Mouse (Mus musculus) adrenal gland, adult 8-10 months (tissue): ENCODE results near the gene Nupl1. TPM values are rescaled to one million over a fixed set of nuclear protein-coding genes. Genes with fewer than 3 reads are reported as not detected.

Source experiments
- DNase-seq: peaks from one replicate; pipeline ENCODE4 v3.0.0; 2022
- total RNA-seq, 4 experiments: library from RNA; stranded (reverse); gene quantifications; 2 replicates each; pipeline ENCODE4 v1.2.4; 2022

Nupl1 gene
- total RNA-seq = under 1 TPM in 1 of 4 experiments, not detected in 3; 0.12 TPM

GRCm38 (mm10) chr14:60251281-60252003 lies at the start of gene Nupl1, which contains the start of gene Gm49336:
Nupl1 (minus strand) TSS chr14:60251431.
Gm49336 (minus strand) TSS chr14:60251507.
- DNase-seq = peak; percentile 98

DNA sequence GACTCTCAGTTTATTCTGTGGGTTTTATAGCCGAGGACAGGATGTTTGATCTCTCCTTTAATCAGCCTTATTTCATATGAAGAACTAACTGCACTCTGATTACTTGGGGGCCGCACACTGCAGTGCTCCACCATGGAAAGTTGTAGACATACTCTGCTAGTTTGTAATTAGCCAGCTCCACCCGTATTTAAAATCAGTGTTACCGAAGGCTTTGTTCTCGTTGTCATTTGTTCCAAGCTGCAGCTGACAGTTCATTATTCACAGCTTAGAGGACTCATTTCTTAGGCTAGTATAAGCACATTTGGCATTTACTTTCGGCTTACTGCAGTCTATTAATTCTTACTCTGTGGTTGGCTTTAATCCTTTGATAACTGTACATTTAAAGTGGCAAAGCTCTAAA lies 49.8 kb upstream of the Nupl1 start:
- no peak for DNase-seq

GRCm38 (mm10) chr14:60300224-60300991 lies 49.2 kb upstream of the Nupl1 start:
- no peak for DNase-seq

DNA sequence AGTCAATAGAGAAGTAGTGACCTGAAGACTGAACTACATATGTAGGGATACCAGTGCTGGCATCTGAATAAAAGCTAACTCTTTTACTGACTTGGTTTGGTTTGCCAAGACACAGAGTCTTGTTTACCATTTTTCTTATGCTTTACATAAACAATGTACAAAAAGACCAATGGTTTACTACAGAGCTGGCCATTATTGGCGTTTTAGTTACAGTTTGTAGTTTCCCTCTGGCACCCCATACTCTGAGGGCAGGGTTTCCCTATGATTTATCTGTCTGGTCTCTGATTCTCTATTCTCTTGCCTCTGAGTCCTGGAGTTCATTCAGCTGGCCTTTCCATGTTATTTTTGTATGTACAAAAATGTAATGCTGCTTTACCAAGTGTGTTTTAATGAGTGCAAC lies 44.3 kb upstream of the Nupl1 start:
- DNase-seq = no peak

DNA sequence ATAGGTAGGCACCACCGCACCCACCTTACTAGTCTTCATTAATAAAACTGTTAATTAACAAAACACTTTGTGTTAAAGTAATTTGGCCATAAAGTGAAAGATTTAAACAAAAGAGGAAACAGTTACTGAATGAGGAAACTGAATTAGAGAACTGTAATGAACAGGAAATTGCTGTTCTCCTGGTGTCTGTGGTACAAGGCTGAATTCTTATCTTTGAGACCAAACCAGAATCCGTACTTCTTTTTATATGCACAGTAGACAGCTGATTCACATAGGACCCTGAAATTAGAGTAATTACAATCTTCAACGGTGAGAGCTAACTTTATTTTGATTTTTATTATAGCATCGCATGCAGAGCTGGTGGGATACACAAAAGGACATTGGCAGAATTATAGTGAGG lies 39.1 kb upstream of the Nupl1 start:
- DNase-seq = no peak

DNA sequence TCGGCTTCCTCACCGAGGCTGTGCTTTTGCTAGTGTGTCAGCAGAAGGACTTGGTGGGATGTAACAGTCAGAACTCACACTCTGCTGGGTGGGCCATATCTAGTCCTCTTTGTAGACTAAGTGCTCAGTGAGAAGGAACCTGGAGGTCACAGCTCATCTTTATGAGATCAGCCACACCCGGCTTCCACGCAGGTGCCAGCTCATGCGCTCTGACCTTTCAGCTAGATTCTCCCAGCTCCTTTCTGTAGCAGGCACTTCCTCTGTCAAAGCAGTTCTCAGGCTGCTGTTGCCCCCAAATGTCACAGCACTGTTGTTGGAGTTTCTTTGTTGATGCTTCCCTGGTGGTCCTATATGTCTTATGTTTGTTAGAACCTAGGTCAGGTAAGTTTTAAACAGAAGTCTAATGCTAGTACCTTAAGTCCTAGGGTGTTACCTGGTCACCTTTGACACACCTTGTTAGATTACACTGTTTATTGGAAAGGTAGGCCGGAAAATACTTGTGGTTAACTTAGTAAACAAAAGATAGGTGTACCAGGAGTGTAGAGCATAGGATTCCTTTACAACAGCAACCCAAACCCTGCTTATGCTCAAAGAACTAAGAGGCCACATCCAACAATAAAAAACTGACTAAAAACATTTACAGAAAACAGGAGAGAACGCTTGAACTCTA lies 35.1 kb upstream of the Nupl1 start:
- DNase-seq = no peak

DNA sequence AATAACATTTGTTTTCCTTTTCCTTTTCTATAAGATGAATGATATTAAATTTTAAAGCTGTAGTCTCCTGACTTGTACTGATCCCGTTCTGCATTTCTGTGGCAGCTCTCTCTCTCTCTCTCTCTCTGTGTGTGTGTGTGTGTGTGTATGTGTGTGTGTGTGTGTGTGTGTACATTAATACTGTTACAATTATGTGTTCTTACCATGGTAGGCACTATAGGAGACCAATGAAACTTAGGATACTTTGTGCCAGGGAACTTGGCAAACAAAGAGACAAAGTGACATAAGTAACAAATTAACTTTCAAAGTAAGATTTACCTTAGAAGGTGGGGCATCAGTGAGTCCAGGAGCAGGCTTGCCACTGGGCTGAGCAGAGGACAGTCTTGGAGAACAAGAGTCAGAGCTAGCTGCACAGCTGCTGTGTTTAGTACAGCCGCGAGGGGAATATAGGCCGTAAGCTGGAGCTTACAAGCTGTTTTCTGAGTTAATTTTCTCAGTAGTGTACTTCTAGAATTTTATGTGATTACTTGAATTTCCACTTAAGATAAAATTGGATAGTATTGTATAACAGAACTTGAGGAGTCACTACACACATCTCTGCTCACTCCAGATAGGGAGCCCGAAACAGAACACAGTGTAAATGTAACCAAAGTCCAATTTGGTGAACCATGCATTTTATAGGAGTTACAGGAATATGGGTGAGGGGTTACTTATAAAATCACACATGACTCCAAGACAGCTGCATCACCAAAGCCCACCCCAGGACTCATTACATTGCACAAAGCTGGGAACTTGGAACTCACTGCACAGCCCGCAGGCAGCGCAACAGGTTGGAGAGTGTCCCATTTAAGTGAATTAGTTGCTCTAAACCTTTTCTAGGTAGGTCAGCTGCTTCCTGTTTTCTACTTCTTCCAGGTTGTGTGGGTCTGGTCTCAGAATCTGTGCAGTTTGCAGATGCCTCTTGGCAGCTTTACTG lies 24.4 kb upstream of the Nupl1 start:
- DNase-seq = no peak

DNA sequence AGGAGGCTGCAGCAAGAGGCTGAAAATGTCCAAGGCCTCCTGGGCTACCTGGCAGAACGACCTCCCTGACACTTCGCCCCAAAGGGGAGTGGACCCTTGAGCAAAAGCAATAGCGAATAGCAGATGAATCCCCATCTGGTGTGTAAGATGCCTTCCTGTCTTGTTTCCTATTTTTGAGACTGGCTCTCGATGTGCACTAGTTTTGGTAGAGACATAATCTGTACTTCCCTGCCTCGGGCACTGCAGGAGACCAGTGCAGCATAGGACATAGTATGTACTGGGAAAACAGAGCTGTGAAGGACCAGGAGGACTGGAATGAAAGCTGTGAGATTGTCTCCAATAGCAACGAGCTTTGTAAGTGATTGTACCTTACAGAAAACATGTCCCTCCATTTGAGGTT lies 22.1 kb upstream of the Nupl1 start:
- DNase-seq = no peak

- DNase-seq = no peak
These were observed 18.1 kb upstream of the Nupl1 start for GRCm38 (mm10) chr14:60269333-60269732.

DNA sequence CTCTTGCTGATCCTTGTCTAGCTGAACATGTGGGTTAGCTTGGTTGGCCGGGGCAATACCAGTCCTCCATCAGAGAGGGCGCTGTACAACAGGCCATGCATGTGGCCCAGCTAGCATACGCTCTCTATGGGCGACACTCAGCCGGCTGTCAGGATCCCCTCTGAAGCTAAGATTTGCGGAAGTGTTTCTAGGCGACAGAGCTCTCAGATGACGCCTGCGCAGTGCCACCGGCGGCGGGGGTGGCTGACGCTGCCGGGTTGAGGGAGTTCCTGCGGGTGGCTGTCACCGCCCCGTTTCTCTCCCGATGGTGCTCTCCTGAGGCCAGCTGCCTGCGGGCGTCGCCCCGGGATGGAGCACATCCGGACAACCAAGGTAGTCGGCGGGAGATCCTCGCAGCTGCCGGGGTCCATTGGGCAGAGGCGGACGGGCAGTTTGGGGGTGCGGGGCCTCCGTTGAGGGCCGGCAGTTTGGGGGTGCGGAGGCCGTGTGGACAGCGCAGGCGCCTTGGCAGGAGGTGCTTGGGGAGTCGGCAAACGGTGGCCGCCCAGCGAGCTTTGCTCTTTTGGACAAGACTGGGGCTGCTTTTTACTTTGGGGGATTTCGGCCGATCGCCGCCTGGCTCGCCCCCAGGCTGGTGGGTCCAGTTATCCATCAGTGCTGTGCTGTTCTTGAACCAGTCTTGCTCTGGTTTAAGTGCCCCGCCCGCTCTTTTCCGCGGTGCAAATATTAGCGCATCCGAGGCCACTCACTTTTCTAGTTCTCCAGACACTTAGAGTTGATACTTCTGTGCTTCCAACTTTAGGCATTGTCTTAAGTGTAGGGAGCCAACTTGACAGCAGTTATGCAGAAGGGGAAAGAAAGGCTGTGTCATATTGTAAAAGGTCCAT lies 14.0 kb upstream of the Nupl1 start, which contains the start of gene Mtmr6:
TSS of gene Mtmr6 (plus strand) at position 239 of the 887 bp plus-strand sequence.
- peak; percentile 93 for DNase-seq

DNA sequence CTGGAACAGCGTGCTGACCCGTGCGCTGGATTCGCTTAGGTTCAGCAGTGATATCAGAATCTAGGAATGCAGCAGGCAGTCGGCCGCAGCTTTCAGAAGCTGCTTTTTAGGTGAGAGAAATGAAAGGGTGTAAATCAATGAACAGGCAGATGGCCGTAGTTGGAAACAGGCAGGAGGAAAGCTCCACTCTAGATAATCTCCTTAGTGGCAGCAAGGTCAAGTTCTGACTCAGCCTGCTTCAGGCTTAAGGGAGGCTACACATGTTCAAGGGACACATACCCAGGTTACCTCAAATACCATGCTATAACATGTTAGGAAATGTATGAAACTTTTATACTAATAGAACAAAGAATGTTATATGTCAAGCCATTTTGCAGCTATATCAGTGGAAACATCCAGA lies 11.1 kb upstream of the Nupl1 start:
- DNase-seq = no peak

- DNase-seq = no peak
These were observed 6.6 kb upstream of the Nupl1 start for GRCm38 (mm10) chr14:60257851-60258250.

DNA sequence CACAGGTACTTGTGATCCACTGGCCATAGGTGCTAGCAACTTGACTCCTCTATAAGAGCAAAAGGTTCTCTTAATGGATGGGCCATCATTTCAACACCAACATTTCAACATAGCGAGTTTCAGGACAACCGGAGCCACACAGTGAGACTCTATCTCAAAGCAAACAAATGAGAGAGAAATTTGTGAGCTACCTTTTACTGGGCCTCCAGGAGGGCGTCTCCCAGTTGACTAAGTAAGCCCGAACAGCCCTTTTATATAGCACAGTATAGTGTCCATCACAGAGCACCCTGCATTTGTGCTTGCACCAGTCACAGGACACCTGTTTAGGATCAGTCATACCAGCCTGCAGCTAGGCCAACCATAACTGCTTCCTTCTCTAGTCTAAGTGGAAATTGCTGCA lies 5.9 kb upstream of the Nupl1 start:
- DNase-seq = no peak

DNA sequence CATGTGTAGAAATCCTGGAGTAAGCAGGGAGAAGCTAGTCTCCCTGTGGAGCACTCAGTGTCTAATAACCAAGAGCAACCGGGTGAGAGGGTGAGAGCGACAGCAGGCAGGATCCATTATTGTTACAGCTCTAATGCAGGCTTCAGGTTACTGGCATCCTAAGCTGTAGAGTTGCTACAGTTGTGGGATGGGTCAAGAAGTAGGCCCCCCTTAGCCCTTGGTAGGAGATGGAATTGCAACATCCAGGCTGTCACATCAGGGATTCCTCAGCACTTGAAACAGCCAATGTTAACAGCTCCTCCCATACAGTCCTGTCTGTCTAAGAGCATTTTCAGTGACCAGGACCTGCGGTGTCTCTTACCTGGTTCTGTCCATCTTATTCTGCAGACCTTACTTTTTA lies 5.1 kb upstream of the Nupl1 start:
- DNase-seq = no peak

- DNase-seq = no peak
These were observed 3.5 kb upstream of the Nupl1 start for GRCm38 (mm10) chr14:60254774-60255173.

DNA sequence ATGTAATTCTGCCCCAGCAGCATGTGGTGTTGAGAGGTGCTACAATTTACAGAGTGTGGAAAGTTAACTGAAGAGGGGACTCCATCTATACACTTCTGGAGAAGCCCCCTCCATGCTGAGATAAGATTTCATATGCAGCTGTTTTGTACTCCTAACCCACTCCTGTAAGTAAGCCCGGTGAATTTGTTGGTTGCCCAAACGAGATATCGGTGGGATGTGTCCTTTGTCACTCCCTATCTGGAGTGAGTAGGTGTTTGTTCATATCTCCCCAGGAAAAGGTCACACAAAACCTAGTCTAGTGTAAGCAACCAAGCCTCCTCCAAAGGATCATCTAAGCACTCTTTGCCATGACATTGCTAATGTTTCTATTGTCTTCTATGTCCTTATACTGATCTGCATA lies 2.2 kb upstream of the Nupl1 start:
- DNase-seq = no peak

GRCm38 (mm10) chr14:60252004-60253000 lies 1.1 kb upstream of the Nupl1 start:
- no peak for DNase-seq

DNA sequence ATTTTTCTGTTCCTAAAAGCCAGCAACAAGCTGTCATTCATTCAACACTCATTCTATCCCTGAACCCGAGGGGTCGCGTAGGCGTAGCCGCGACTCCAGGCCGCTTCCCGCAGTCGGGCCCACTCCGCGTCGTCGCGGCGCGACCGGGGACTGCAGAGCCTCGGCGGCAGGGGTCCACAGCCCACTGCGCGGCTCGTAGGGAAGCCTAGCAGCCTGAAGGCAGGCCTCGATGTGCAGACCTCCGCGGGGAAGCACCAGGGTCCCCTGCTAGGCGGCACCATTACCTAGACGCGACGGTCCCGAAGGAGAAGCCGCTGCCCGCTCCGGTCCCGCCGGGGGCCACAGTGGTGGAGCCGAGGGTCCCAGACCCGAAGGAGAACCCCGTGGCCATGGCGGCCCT lies 352 bp downstream of the Nupl1 start:
- DNase-seq = no peak

- no peak for DNase-seq
These were observed 865 bp downstream of the Nupl1 start for GRCm38 (mm10) chr14:60250366-60250765.

GRCm38 (mm10) chr14:60238551-60238950 lies 12.7 kb downstream of the Nupl1 start:
- DNase-seq = no peak
